Mouse (Mus musculus): Measurements from ENCODE around the gene Arap2. TPM values are rescaled to one million over a fixed set of nuclear protein-coding genes. Genes with fewer than 3 reads are reported as not detected.
A peak's percentile ranks its signal among the peaks of the same experiment; 100 is the strongest.

Arap2 gene
- 4.3 and 6.5 TPM in 2 replicates for polyA plus RNA-seq (2015; fragmentation: Nextera tagmentation; extraction: Ambion mirVana)

- peak within 1 kb of the TSS; percentile 58 for H3K4me3 ChIP-seq
- peak within 1 kb of the TSS; percentile 75 for H3K4me2 ChIP-seq
- no peaks in the 10 kb centered on the region for H3K36me3 ChIP-seq (replicated peaks)
- H3K9me3 ChIP-seq = no peaks in the 10 kb centered on the region
- peak within 1 kb of the TSS; percentile 62 for H3K9ac ChIP-seq
- H3K27me3 ChIP-seq (replicated peaks) = no peaks in the 10 kb centered on the region
- no peak within 1 kb of the TSS for H3K27ac ChIP-seq
- ATAC-seq (replicated peaks) = peak; percentile 92
- H3K4me1 ChIP-seq = peaks cover 3% of the 10 kb centered on the region; the same call in 1 of the 2 replicates
- under 1% methylated on average over 99 of the region's 106 CpGs for WGBS
Observed at GRCm38 (mm10) chr5:62765784-62766701, at the start of gene Arap2. Gene Arap2, minus strand, starts transcription at chr5:62766159.

DNA sequence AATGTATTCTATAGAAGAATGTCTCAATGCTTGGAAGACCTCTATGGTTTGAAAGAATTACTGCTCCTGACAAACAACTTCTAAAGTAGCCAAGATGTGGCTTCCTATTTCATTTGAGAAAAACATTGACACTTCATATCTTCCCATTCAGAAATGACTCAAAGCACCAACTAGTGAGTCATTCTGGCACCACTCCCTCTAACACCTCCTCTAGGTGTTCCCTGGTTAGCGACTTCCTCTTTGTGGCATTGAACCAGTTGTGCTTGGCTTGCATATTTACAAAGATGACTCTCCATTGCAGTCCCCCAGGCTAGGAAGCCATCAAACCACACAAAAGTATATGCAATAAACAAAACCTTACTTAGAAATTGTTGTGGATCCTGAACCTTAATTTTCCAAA, 49.8 kb upstream of the Arap2 start:
- Histone ChIP-seq H3K9ac (no peak overlapping the region), H3K27me3 (replicated peaks) (no peaks in the 10 kb centered on the region), H3K4me2 (no peak overlapping the region), H3K27ac (no peak overlapping the region), H3K4me1 (no peaks in the 10 kb centered on the region), H3K4me3 (no peak overlapping the region), H3K9me3 (no peaks in the 10 kb centered on the region), H3K36me3 (replicated peaks) (no peaks in the 10 kb centered on the region)
- 91% methylated on average over 1 of the region's 1 CpGs for WGBS
- no peak for ATAC-seq (replicated peaks)

- ATAC-seq (replicated peaks) = no peak; the same call in 1 of the 2 replicates
- H3K4me2 ChIP-seq = no peak overlapping the region
- H3K9me3 ChIP-seq = no peaks in the 10 kb centered on the region
- 43% methylated on average over 1 of the region's 1 CpGs for WGBS
- no peak overlapping the region for H3K4me3 ChIP-seq
- H3K9ac ChIP-seq = no peak overlapping the region
- no peaks in the 10 kb centered on the region for H3K36me3 ChIP-seq (replicated peaks)
- no peaks in the 10 kb centered on the region for H3K27me3 ChIP-seq (replicated peaks)
- H3K4me1 ChIP-seq = no peaks in the 10 kb centered on the region
- 0 out of 2 replicates have a peak overlapping the region, but pooled peaks have one; percentile 32 for H3K27ac ChIP-seq
Observed at GRCm38 (mm10) chr5:62814072-62814414, 48.1 kb upstream of the Arap2 start.

DNA sequence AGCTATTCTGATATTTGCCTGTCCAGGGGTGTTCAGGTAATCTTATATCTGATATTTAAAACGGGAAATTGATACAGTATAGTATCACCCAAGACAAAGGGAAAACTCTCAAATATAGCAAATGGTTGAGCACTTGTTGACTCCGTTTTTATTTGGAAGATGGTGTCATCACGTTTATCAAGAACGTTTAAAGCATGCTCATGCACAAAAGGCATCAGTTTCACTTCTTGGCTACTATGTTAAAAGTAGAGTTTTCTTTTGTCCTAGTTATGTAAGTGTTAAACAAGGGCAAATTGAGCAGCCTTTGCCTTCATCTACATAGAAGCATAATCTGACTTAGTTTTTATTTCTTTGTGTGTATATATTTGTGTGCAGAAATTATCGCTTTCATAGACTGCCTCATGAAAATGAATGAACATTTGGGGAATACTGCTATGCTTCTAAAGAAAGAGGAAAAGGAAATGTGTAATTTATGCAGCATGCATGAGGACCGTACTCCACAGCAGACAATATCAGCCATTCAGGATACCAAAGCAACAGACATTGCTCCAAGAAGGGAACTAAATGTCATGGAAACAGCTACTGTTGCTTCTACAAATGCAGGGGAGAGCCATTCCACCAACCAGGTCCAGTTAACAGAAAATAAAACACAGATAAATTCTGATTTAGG, 47.6 kb upstream of the Arap2 start, which contains the start of gene Dthd1:
Dthd1 (plus strand) TSS at position 422 of the 670 bp plus-strand sequence.
- Histone ChIP-seq H3K9me3 (no peaks in the 10 kb centered on the region), H3K4me2 (no peak within 1 kb of the TSS), H3K9ac (no peak within 1 kb of the TSS), H3K4me3 (no peak within 1 kb of the TSS), H3K27ac (0 out of 2 replicates have a peak within 1 kb of the TSS, but pooled peaks have one; percentile 32), H3K4me1 (no peaks in the 10 kb centered on the region), H3K36me3 (replicated peaks) (no peaks in the 10 kb centered on the region), H3K27me3 (replicated peaks) (no peaks in the 10 kb centered on the region)
- 59% methylated on average over 6 of the region's 6 CpGs for WGBS
- peak; percentile 75 for ATAC-seq (replicated peaks)

GRCm38 (mm10) chr5:62792776-62793175, 26.8 kb upstream of the Arap2 start:
- Histone ChIP-seq H3K27ac (no peak overlapping the region), H3K4me2 (no peak overlapping the region), H3K4me3 (no peak overlapping the region), H3K9ac (no peak overlapping the region), H3K9me3 (no peaks in the 10 kb centered on the region), H3K27me3 (replicated peaks) (no peaks in the 10 kb centered on the region), H3K36me3 (replicated peaks) (no peaks in the 10 kb centered on the region), H3K4me1 (no peaks in the 10 kb centered on the region)
- no peak for ATAC-seq (replicated peaks)
- WGBS = 94% methylated on average over 1 of the region's 1 CpGs

DNA sequence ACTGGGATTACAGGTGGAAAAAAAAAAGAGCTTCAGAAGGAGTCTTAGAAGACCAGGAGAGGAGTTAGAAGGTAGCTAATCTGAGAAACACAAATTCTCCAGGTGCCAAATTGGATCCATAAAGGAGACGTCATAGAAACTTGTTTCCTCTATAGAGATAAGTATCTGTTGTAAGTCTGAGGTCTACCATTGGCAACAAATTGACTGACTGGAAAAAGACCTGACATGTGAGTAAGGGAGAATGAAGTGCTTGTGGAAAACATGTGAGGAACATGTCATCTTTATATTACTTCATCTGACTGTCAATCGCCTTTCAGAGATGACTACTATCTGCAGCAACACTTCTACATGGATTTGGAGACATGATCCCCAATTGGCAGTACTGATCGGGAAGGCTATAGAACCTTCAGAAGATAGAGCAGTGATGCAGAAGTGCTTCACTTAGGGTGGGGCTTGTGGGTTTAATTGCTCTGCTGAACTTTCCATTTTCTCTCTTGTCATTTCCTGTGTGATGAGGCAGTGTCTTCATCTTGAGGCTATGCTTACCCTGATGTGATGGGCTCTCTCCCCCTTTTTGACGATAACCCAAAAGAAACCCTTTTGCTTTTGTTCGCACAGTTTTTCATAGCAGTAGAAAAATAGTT, 25.1 kb upstream of the Arap2 start:
- Histone ChIP-seq H3K27ac (no peak overlapping the region), H3K9me3 (no peaks in the 10 kb centered on the region), H3K9ac (no peak overlapping the region), H3K4me3 (no peak overlapping the region), H3K36me3 (replicated peaks) (no peaks in the 10 kb centered on the region), H3K4me1 (no peaks in the 10 kb centered on the region), H3K4me2 (no peak overlapping the region), H3K27me3 (replicated peaks) (no peaks in the 10 kb centered on the region)
- no peak for ATAC-seq (replicated peaks)
- 93% methylated on average over 5 of the region's 5 CpGs for WGBS

DNA sequence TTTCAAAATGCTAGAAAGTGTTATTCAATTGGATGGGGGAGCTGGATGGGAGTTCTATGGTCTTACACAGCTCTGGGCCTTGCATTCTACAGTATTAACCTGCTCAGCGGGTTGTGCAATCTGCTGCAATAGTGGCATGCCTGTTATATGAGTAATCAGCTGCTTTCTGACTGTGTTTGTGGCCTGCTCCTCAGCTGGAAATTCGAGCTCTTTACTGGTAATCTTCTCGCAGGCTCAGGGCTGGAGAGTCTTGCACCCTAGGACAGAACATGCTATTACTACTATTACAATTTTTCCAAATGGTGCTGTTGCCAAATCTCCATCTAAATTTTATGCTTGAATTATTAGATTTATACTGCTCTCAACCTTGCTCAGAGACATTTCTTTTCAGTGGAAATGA, 20.9 kb upstream of the Arap2 start:
- 93% methylated on average over 3 of the region's 3 CpGs for WGBS
- H3K27me3 ChIP-seq (replicated peaks) = no peaks in the 10 kb centered on the region
- H3K4me3 ChIP-seq = no peak overlapping the region
- H3K9ac ChIP-seq = no peak overlapping the region
- H3K4me1 ChIP-seq = no peaks in the 10 kb centered on the region
- no peak for ATAC-seq (replicated peaks)
- no peaks in the 10 kb centered on the region for H3K9me3 ChIP-seq
- no peaks in the 10 kb centered on the region for H3K36me3 ChIP-seq (replicated peaks)
- H3K4me2 ChIP-seq = no peak overlapping the region
- no peak overlapping the region for H3K27ac ChIP-seq

GRCm38 (mm10) chr5:62778682-62779081, 12.7 kb upstream of the Arap2 start:
- 49% methylated on average over 5 of the region's 5 CpGs for WGBS
- H3K36me3 ChIP-seq (replicated peaks) = no peaks in the 10 kb centered on the region

DNA sequence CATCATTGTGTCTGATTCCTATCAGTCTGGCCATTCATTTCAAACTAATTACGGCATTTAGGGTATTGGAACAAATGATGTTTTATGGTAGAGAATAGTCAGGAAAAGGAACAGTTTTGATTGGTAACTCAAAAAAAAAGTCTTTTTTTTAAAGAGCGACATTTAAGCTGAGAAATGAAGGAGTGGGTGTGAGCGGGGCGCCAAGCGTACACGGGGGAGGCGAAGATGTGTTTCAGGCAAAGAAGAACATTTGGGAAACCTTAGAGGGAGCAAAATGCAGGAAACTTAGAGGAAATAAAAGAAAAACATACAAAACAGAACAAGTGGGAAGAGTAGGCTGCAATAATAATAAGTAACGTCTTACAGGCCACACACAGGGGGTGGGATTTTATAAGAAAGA, 11.8 kb upstream of the Arap2 start:
- 89% methylated on average over 8 of the region's 8 CpGs for WGBS
- no peak overlapping the region for H3K4me2 ChIP-seq
- H3K9me3 ChIP-seq = no peaks in the 10 kb centered on the region
- H3K36me3 ChIP-seq (replicated peaks) = no peaks in the 10 kb centered on the region
- no peak overlapping the region for H3K27ac ChIP-seq
- no peak overlapping the region for H3K9ac ChIP-seq
- ATAC-seq (replicated peaks) = no peak
- no peaks in the 10 kb centered on the region for H3K4me1 ChIP-seq
- H3K27me3 ChIP-seq (replicated peaks) = no peaks in the 10 kb centered on the region
- H3K4me3 ChIP-seq = no peak overlapping the region

More at GRCm38 (mm10) chr5:62778682-62779081, 12.7 kb upstream of the Arap2 start:
- Histone ChIP-seq H3K4me2 (no peak overlapping the region), H3K9ac (no peak overlapping the region), H3K27me3 (replicated peaks) (no peaks in the 10 kb centered on the region), H3K9me3 (no peaks in the 10 kb centered on the region), H3K4me3 (no peak overlapping the region), H3K4me1 (no peaks in the 10 kb centered on the region), H3K27ac (no peak overlapping the region)
- ATAC-seq (replicated peaks) = peak; percentile 71

DNA sequence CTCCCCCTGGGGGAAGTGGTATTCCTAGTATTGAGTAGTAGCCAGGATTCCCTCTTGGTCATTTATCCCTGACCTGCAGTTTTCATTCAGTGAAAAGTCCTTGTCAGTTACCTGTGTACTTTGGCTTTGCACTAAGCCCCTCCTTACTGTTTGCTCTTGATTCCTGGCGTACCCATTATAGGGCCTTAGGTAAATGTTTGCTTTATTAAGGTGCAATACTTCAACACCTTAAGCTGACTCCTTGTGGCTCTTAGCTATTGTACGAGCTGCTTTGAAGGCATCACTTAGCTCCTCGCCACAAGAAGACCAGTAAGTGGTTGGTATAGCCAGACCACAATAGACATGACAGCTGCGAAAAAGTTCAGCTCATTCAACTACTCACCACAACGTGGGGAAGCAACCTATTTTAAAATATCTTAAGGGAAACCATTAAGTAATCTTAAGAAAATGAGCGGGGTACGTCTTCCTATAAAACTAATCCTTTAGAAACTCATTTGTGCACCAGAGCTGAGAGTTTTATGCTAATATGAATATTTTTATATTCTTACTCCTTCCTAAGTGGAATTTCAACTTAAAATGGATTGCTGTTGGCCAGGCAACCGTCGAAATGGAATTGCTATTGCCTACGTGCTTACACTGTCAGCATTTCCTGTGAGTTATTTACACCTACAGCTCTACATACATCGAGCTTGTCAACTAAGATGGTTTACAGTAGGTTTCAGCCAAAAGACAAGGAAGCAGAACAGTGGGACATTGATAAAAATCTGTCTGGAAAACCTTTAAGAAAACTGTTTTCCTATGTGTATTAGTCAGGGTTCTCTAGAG, 6.0 kb upstream of the Arap2 start:
- Histone ChIP-seq H3K4me3 (no peak overlapping the region), H3K9me3 (no peaks in the 10 kb centered on the region), H3K4me2 (no peak overlapping the region), H3K4me1 (no peaks in the 10 kb centered on the region), H3K27me3 (replicated peaks) (no peaks in the 10 kb centered on the region), H3K36me3 (replicated peaks) (no peaks in the 10 kb centered on the region), H3K9ac (no peak overlapping the region), H3K27ac (no peak overlapping the region)
- no peak for ATAC-seq (replicated peaks)
- WGBS = 85% methylated on average over 11 of the region's 11 CpGs

- H3K27ac ChIP-seq = no peak overlapping the region
- H3K4me1 ChIP-seq = peaks cover 3% of the 10 kb centered on the region; the same call in 1 of the 2 replicates
- 19% methylated on average over 5 of the region's 5 CpGs for WGBS
- H3K4me3 ChIP-seq = peak overlapping the region; percentile 58
- no peaks in the 10 kb centered on the region for H3K36me3 ChIP-seq (replicated peaks)
- no peaks in the 10 kb centered on the region for H3K9me3 ChIP-seq
- H3K9ac ChIP-seq = peak overlapping the region; percentile 62
- peak overlapping the region; percentile 75 for H3K4me2 ChIP-seq
- no peaks in the 10 kb centered on the region for H3K27me3 ChIP-seq (replicated peaks)
- peak; percentile 69 for ATAC-seq (replicated peaks)
Observed at GRCm38 (mm10) chr5:62765459-62765783, 538 bp downstream of the Arap2 start.

All from midbrain, embryonic 15.5 days (tissue).